Mouse (Mus musculus): ENCODE data around the gene Blnk. TPM values are rescaled to one million over a fixed set of nuclear protein-coding genes. Genes with fewer than 3 reads are reported as not detected.

Blnk gene
- polyA plus RNA-seq, 1 experiment: 0.43 TPM

- no peaks in the 10 kb centered on the region for H3K4me1 ChIP-seq
- H3K27me3 ChIP-seq (replicated peaks): peaks cover 29% of the 10 kb centered on the region
- TF ChIP-seq GATA1 (IDR thresholded peaks at IDR 0.05; ENCODE audit: borderline replicate concordance, low read length) (no peak), FLI1 (IDR thresholded peaks at IDR 0.05; ENCODE audit: low read length) (no peak)
- H3K9me3 ChIP-seq: no peaks in the 10 kb centered on the region
- H3K4me3 ChIP-seq (replicated peaks): no peak overlapping the region
- H3K36me3 ChIP-seq (replicated peaks; ENCODE audit: low read length): no peaks in the 10 kb centered on the region
Measured at GRCm38 (mm10) chr19:40971273-40971914, 22.9 kb downstream of the Blnk start.

DNA sequence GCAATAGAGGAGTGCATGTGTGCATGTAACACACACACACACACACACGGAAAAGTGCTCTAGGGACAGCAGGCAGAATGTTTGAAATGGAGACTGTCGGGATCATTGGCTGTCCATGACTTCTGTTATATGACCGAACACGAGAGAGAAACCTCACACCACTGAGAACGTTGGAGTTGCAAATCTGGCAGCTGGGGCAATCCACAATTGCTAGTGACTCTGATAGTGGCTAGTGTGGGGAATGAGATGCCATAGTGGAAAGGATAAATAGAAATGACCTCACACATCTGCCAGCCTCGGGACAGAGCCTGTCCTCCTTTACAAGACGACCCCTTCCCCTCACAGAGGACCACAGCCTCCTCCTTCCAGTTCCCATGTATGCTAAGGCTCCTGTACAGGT is 23.6 kb downstream of the Blnk start:
- TF ChIP-seq FLI1 (IDR thresholded peaks at IDR 0.05; ENCODE audit: low read length): no peak
- TF ChIP-seq GATA1 (IDR thresholded peaks at IDR 0.05; ENCODE audit: borderline replicate concordance, low read length): no peak
- Histone ChIP-seq H3K4me1 (no peaks in the 10 kb centered on the region), H3K9me3 (no peaks in the 10 kb centered on the region), H3K4me3 (replicated peaks) (no peak overlapping the region), H3K27me3 (replicated peaks) (peaks cover 33% of the 10 kb centered on the region), H3K36me3 (replicated peaks; ENCODE audit: low read length) (no peaks in the 10 kb centered on the region)

- H3K36me3 ChIP-seq (replicated peaks; ENCODE audit: low read length): no peaks in the 10 kb centered on the region
- no peaks in the 10 kb centered on the region for H3K9me3 ChIP-seq
- TF ChIP-seq GATA1 (IDR thresholded peaks at IDR 0.05; ENCODE audit: borderline replicate concordance, low read length): no peak
- TF ChIP-seq FLI1 (IDR thresholded peaks at IDR 0.05; ENCODE audit: low read length): no peak
- H3K4me1 ChIP-seq: no peaks in the 10 kb centered on the region
- no peak overlapping the region for H3K4me3 ChIP-seq (replicated peaks)
- peaks cover 37% of the 10 kb centered on the region for H3K27me3 ChIP-seq (replicated peaks)
Measured at GRCm38 (mm10) chr19:40970301-40970700, 24.0 kb downstream of the Blnk start.

- TF ChIP-seq FLI1 (IDR thresholded peaks at IDR 0.05; ENCODE audit: low read length) (no peak), GATA1 (IDR thresholded peaks at IDR 0.05; ENCODE audit: borderline replicate concordance, low read length) (no peak)
- Histone ChIP-seq H3K9me3 (no peaks in the 10 kb centered on the region), H3K36me3 (replicated peaks; ENCODE audit: low read length) (no peaks in the 10 kb centered on the region), H3K4me1 (peaks cover 9% of the 10 kb centered on the region; the same call in 1 of the 2 replicates), H3K27me3 (replicated peaks) (peaks cover 51% of the 10 kb centered on the region), H3K4me3 (replicated peaks) (no peak overlapping the region)
Measured at GRCm38 (mm10) chr19:40964936-40965850, 29.1 kb downstream of the Blnk start.

DNA sequence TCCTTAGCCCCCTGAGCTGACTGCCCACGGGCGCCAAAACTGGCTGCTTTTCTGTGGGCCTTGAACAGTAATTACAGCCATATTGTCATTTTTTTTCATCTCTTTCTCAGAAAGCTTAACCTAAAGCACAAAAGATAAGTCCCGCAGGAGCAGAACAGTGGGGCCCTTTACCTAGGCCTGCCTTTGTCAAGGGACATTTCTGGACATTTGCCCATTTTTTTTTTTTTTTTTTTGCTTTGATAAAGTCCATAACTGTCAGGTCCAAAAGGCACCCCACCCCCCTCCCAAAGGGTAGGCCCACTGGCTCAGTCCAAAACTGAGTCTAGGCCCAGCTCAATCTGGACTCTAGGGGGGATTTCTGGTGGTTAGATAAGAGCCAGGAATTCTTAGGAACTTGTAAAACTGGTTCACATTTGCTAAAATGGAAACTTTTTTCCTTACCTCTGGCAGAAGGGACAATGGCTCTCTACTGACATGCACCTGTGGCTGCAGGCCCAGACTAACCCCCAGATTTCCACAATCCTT is 29.9 kb downstream of the Blnk start:
- TF ChIP-seq GATA1 (IDR thresholded peaks at IDR 0.05; ENCODE audit: borderline replicate concordance, low read length) (no peak), FLI1 (IDR thresholded peaks at IDR 0.05; ENCODE audit: low read length) (no peak)
- Histone ChIP-seq H3K4me3 (replicated peaks) (no peak overlapping the region), H3K4me1 (peaks cover 9% of the 10 kb centered on the region; the same call in 1 of the 2 replicates), H3K36me3 (replicated peaks; ENCODE audit: low read length) (no peaks in the 10 kb centered on the region), H3K9me3 (no peaks in the 10 kb centered on the region), H3K27me3 (replicated peaks) (peaks cover 52% of the 10 kb centered on the region)

GRCm38 (mm10) chr19:40962988-40963387 is 31.3 kb downstream of the Blnk start:
- peak overlapping the region; percentile 5 for H3K4me3 ChIP-seq (replicated peaks)
- peaks cover 9% of the 10 kb centered on the region; the same call in 1 of the 2 replicates for H3K4me1 ChIP-seq
- H3K9me3 ChIP-seq: no peaks in the 10 kb centered on the region
- no peaks in the 10 kb centered on the region for H3K36me3 ChIP-seq (replicated peaks; ENCODE audit: low read length)
- peaks cover 62% of the 10 kb centered on the region for H3K27me3 ChIP-seq (replicated peaks)
- TF ChIP-seq FLI1 (IDR thresholded peaks at IDR 0.05; ENCODE audit: low read length) (no peak), GATA1 (IDR thresholded peaks at IDR 0.05; ENCODE audit: borderline replicate concordance, low read length) (no peak)

DNA sequence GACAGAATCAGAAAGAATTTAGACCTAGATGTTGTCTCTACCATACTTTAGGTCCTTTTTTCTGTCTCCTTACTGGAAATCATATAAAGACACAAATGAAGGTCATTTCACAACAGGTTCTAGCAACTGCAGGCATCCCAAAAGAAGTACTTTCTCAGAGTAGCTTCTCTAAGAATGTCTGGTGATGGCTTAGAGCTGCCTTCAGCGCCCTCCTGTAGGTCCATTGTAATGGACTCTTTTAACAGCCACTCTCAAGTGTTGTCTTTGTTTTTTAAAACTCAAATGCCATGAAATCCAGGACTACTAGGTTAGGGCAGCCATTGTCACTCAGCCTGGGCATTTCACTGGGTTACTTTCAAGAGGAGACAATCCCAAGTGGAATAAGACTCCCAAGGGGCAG is 35.4 kb downstream of the Blnk start:
- Histone ChIP-seq H3K4me3 (replicated peaks) (no peak overlapping the region), H3K4me1 (peaks cover 9% of the 10 kb centered on the region; the same call in 1 of the 2 replicates), H3K36me3 (replicated peaks; ENCODE audit: low read length) (no peaks in the 10 kb centered on the region)

DNA sequence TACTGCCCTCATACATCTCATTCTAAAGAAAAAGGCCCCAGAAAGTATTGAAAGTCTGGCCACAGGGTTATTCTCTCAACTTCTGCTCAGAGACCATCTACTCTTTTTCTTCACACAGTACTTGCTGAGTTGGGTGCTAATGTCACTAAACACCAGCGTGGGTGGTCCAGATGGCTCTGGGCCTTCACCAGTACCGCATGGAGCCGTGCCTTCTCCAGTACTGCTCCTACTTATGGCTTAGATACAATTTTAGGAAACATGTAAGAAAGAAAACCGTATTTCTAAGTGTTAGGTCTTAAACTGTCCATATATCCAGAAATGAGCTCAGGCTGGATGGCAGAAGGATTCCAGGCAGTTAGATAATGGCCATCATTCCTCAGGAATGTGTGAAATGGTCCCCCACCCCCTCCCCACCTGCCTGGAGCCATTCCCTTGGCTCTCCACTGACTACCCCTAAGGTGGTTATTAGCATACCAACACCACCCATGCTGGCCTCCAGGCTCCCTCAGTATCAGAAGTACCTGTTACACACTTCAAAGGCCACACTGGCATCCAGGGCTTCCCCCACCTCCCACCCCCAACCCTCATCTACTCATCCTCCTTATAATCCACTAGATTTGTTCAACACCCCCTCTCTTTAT is 47.3 kb downstream of the Blnk start:
- H3K4me1 ChIP-seq: no peaks in the 10 kb centered on the region
- H3K4me3 ChIP-seq (replicated peaks): no peak overlapping the region
- H3K36me3 ChIP-seq (replicated peaks; ENCODE audit: low read length): no peaks in the 10 kb centered on the region
- H3K27me3 ChIP-seq (replicated peaks): peaks cover 39% of the 10 kb centered on the region
- peaks cover 13% of the 10 kb centered on the region for H3K9me3 ChIP-seq
- TF ChIP-seq FLI1 (IDR thresholded peaks at IDR 0.05; ENCODE audit: low read length): no peak
- no peak for TF ChIP-seq GATA1 (IDR thresholded peaks at IDR 0.05; ENCODE audit: borderline replicate concordance, low read length)

More for the DNA sequence above, 35.4 kb downstream of the Blnk start:
- no peaks in the 10 kb centered on the region for H3K9me3 ChIP-seq
- peaks cover 42% of the 10 kb centered on the region for H3K27me3 ChIP-seq (replicated peaks)
- no peak for TF ChIP-seq GATA1 (IDR thresholded peaks at IDR 0.05; ENCODE audit: borderline replicate concordance, low read length)
- TF ChIP-seq FLI1 (IDR thresholded peaks at IDR 0.05; ENCODE audit: low read length): no peak

GRCm38 (mm10) chr19:40943552-40943951 is 50.8 kb downstream of the Blnk start:
- TF ChIP-seq FLI1 (IDR thresholded peaks at IDR 0.05; ENCODE audit: low read length) (no peak), GATA1 (IDR thresholded peaks at IDR 0.05; ENCODE audit: borderline replicate concordance, low read length) (no peak)
- peaks cover 10% of the 10 kb centered on the region; the same call in 1 of the 2 replicates for H3K9me3 ChIP-seq
- no peaks in the 10 kb centered on the region for H3K36me3 ChIP-seq (replicated peaks; ENCODE audit: low read length)
- no peak overlapping the region for H3K4me3 ChIP-seq (replicated peaks)
- peaks cover 46% of the 10 kb centered on the region for H3K27me3 ChIP-seq (replicated peaks)
- H3K4me1 ChIP-seq: no peaks in the 10 kb centered on the region

All from megakaryocyte, embryonic 14.5 days (primary cell).